Mouse (Mus musculus): ENCODE measurements around the gene Hoxc4.

Hoxc4 gene

DNA sequence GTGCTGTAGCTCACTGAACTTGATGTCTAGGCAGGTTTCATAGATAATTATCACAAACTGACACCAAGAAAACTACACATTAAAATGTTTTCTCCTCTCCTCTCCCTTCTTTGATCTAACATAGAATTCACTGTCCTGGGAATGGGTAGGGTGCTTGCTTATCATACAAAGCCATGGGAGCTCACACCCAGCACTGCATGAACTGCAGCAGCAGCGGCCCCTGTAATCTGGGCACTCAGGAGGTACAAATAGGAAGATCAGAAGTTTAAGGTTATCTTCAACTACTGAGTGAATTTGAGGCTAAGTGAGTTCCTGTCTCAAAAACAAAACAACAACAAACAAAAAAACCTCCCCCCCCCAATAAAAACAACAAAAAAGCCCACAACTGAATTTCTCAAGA lies 66.2 kb downstream of the Hoxc4 start:
- DNase-seq (ENCODE audit: low read depth): no peak

DNA sequence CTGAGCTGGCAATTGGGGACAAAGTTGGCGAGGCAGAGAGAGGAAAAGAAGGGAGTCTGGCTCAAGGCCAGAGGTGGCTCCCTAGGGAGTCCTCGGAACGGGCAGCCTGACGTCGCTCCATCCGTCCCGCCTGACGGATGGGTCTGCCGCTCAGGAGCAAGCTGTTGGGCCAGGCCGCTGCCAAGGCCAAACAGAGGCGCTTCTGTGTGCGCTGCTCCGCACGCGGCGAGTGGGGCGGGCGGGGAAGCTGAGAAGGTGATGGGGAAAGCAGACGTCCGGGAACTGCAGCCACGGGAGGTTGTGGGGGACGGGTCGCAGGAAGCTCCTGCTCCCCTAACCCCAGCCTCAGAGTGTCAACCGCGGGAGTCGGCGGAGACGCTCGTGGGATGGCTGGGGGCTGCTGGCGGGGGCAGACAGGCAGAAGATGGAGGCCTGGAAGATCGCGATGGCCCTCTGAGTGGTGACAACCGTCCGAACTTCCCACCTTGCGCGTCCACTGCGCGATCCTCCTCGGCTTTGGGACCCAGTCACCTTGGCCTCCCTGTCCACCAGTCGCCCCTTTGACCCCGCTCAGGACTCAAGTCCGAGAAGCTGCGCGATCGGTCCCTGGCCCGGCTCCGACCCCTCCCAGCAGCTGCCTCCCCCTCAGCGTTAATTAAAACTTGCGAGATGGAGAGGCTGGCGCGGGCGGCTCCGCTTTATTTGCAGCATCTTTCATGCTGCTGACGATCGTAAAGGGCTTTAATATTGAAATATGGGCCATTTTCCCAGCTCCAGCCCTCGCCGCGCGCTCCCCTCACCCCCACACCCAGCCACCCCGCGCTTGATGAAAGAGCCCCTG lies 67.3 kb downstream of the Hoxc4 start:
- no peak for DNase-seq (ENCODE audit: low read depth)
